Mouse (Mus musculus) heart, embryonic 16.5 days (tissue): ENCODE measurements around the gene Lclat1. TPM values are rescaled to one million over a fixed set of nuclear protein-coding genes. Genes with fewer than 3 reads are reported as not detected.
"Not testable (repeated sequence)": the region's sequence is repeated elsewhere in the genome, so short reads cannot be mapped to it uniquely, and the experiment has no call there.

Experiments
- ATAC-seq: fragments of 200-750 bp; cut with Nextera tagmentation; replicated peaks from 2 replicates; pipeline ENCODE4 v1.8.0; 2017; ENCODE audit warnings: moderate number of reproducible peaks; ENCODE audit not compliant: insufficient read depth, low FRiP score; ENCODE audit errors: extremely low read depth
- H3K27ac ChIP-seq: fragments of 300-500 bp; sonication (generic); 2 replicates; pipeline ENCODE4 v1.5.1; 2014; ENCODE audit warnings: mild to moderate bottlenecking, low read length, control low read depth, moderate library complexity
- H3K27me3 ChIP-seq: fragments of 300-500 bp; sonication (generic); 2 replicates; pipeline ENCODE4 v1.6.1; 2014; ENCODE audit warnings: low read length, mixed read lengths; ENCODE audit not compliant: control insufficient read depth, insufficient read depth
- H3K36me3 ChIP-seq: fragments of 300-500 bp; sonication (generic); 2 replicates; pipeline ENCODE4 v1.6.1; 2014; ENCODE audit not compliant: control insufficient read depth, insufficient read depth
- H3K4me1 ChIP-seq: fragments of 300-500 bp; sonication (generic); 2 replicates; pipeline ENCODE4 v1.6.1; 2014; ENCODE audit warnings: low read length, mixed read lengths; ENCODE audit not compliant: control insufficient read depth, insufficient read depth
- H3K4me2 ChIP-seq: fragments of 300-500 bp; sonication (generic); 2 replicates; pipeline ENCODE4 v1.6.1; 2014; ENCODE audit warnings: low read depth, mild to moderate bottlenecking, control low read depth, low read length
- H3K4me3 ChIP-seq: fragments of 300-500 bp; sonication (generic); 2 replicates; pipeline ENCODE4 v1.5.1; 2014; ENCODE audit warnings: mild to moderate bottlenecking, control low read depth, low read length
- H3K9ac ChIP-seq: fragments of 300-500 bp; sonication (generic); 2 replicates; pipeline ENCODE4 v1.6.1; 2014; ENCODE audit warnings: low read length, control low read depth
- H3K9me3 ChIP-seq: fragments of 300-500 bp; sonication (generic); replicated peaks from 2 replicates; pipeline ENCODE4 v1.6.1; 2016; ENCODE audit warnings: low read length; ENCODE audit not compliant: control insufficient read depth
- WGBS: fragments of 180-500 bp; shearing (Covaris S2); extraction: QIAGEN DNeasy Blood & Tissue Kit; methylation state at CpG from one replicate; pipeline ENCODE4 v1.1.7; 2014; 5-methylcytosine and 5-hydroxymethylcytosine counted together
- polyA plus RNA-seq: library from polyadenylated mRNA; unstranded; fragments of >200 nt; fragmentation: Nextera tagmentation; extraction: Ambion mirVana; gene quantifications from 2 replicates; pipeline ENCODE4 v1.2.1, GENCODE M21; 2015

The Lclat1 gene
- polyA plus RNA-seq, 1 experiment from 2014 or later, result 49.2 TPM

- no peak overlapping the region for H3K4me2 ChIP-seq
- ATAC-seq, result no peak
- no peak overlapping the region for H3K27ac ChIP-seq
- H3K4me3 ChIP-seq, result no peak overlapping the region
- H3K9ac ChIP-seq, result no peak overlapping the region
- no peaks in the 10 kb centered on the region for H3K9me3 ChIP-seq
- no peaks in the 10 kb centered on the region for H3K4me1 ChIP-seq
- H3K27me3 ChIP-seq, result no peaks in the 10 kb centered on the region
- WGBS, result 87% methylated on average over 4 of the region's 4 CpGs
- no peaks in the 10 kb centered on the region for H3K36me3 ChIP-seq
Measured at GRCm38 (mm10) chr17:73277770-73278169, 170.0 kb downstream of the Lclat1 start.

- H3K4me1 ChIP-seq, H3K36me3 ChIP-seq, H3K27me3 ChIP-seq, H3K27ac ChIP-seq, H3K9me3 ChIP-seq, ATAC-seq, H3K4me3 ChIP-seq, H3K4me2 ChIP-seq, H3K9ac ChIP-seq: not testable (repeated sequence)
- WGBS, result 44% methylated on average over 6 of the region's 6 CpGs
Measured at GRCm38 (mm10) chr17:73282702-73283101, 174.9 kb downstream of the Lclat1 start.

DNA sequence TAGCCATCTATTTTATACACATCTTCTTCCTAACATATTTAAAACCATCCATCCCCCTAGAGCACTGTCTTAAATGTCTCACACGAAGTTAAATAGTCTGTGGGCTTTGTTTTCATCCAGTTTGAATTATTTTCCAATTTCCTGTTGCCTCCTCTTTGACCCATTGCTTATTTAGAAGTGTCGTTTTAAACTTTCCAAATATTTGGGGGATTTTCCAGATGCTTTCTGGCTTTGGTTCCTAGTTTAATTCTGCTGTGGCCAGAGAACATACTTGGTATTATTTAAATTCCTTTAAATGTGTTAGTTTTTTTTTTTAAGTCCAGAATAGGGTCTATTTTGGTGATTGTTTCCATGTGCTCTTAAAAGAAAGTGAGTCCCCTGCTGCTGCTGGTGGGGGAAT is 176.5 kb downstream of the Lclat1 start:
- no peaks in the 10 kb centered on the region for H3K4me1 ChIP-seq
- WGBS, result 47% methylated on average over 2 of the region's 2 CpGs
- ATAC-seq, result no peak
- H3K27me3 ChIP-seq, result no peaks in the 10 kb centered on the region
- no peak overlapping the region for H3K27ac ChIP-seq
- no peak overlapping the region for H3K4me2 ChIP-seq
- H3K9ac ChIP-seq, result no peak overlapping the region
- H3K4me3 ChIP-seq, result no peak overlapping the region
- no peaks in the 10 kb centered on the region for H3K9me3 ChIP-seq
- H3K36me3 ChIP-seq, result no peaks in the 10 kb centered on the region

Other genes starting within 250 kb of the Lclat1 start
- gene Lbh, start 189.7 kb upstream of the Lclat1 start, polyA plus RNA-seq, result 28.4 and 30.1 TPM in 2 replicates